Mouse (Mus musculus): ENCODE results near the gene Zfp947.
"Not testable (repeated sequence)": the region's sequence is repeated elsewhere in the genome, so short reads cannot be mapped to it uniquely, and the experiment has no call there.

The Zfp947 gene

DNA sequence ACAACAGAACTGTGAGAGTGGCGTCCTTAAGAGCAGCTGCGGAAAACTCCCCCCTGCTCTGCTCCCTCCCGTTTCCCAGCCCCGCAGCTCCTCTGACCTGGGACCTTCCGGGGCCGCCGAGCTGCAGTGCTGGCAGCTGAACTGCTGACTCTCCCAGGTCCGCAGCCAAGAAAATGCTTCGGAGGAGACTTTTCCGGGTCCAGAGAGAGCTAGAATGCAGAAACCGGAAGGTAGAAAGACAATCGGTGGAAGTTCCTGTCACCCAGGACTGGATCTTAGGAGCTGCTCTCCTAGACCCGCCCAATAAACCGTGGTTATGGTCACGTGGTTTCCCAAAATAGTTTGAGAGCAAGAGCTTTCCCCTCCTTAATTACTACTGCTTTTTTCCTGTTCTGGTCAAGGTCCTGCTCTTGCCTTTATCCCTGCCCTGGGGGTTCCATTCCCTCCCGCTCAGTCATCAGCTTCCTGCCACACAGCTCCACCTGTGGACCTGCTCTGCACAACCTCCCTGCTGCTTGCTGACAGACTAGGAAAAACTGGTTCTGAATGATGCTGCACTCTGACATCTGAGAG lies at the start of gene Zfp947:
TSS of gene Zfp947 (minus strand) at position 469 of the 573 bp plus-strand sequence.
- not testable (repeated sequence) for DNase-seq (ENCODE audit: low read depth, low spot score)

GRCm38 (mm10) chr17:22165304-22165703 lies 686 bp downstream of the Zfp947 start:
- DNase-seq (ENCODE audit: low read depth, low spot score), result not testable (repeated sequence)

DNA sequence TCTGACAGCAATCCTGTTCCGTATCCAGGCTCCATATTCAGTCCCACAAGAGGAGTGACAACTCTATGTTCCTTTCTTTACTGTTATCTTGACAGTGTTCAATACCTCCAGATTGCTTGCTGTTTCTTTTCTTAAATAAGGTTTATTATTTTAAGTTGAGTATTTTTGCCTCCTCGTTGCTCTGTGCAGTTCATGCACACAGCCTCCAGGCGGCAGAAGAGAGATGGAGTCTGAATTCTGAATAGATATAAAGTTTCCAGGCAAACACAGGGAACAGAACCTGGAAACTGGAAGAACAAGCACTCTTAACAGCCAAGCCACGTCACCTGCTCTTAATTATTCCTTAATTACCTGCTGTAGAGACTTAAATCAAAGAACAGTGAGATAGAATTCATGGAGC lies 12.0 kb downstream of the Zfp947 start:
- not testable (repeated sequence) for DNase-seq (ENCODE audit: low read depth, low spot score)

GRCm38 (mm10) chr17:22118770-22119169 lies 47.2 kb downstream of the Zfp947 start:
- no peak for DNase-seq (ENCODE audit: low read depth, low spot score)
